ENCODE assay signal across 16 mouse cellular contexts in the genomic region with DNA sequence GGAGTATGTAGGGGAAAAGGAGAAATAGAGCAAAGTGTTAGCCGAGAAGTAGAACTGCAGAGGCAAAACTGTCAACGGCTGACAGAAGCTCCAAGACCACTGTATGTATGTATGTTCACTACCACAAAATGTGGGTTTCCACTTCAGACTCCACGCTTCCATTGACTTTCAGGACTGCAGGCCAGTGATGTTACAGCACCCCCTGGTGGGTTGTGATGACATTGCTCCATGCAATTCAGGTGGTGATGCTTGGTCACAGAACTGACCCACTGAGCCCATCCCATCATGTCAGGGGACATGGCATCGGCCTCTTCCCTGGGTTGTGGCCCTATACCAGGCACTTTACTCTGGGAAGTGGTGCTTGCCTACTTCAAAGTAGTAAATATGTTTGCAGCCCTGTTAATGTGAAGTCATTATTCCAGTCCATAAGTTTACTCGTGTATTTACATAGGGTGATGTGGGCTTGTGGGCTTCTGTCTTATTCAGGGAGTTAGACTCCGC.
DNase-seq lines count a peak whose midpoint lies in the region; ATAC-seq and TF ChIP-seq lines count a peak whose summit lies in the region.
"Had no signal": no experiment of that assay in that cellular context is flagged by ENCODE, and none has a peak within 500 bp of the region (broad histone marks: within the 10 kb centered on the region; RNA-seq: fewer than 3 reads in every experiment).

No protein-coding gene starts in this region.

- 89% methylated on average over 6 of the region's 6 CpGs for WGBS in heart, adult 2 months
- 84% methylated on average over 6 of the region's 6 CpGs for WGBS in heart, embryonic 12.5 days
- 60% methylated on average over 6 of the region's 6 CpGs for WGBS in liver, embryonic 14.5 days (ENCODE audit: insufficient replicate concordance)

- H3K27ac ChIP-seq in heart, adult 2 months = no peak overlapping the region
- no peak overlapping the region for H3K27ac ChIP-seq in heart, embryonic 12.5 days (ENCODE audit: poor library complexity, severe bottlenecking)
- H3K27ac ChIP-seq in left cerebral cortex, adult 2 months = no peak overlapping the region
- H3K27ac ChIP-seq in MEL (ENCODE audit: control insufficient read depth, low read depth, low read length) = no peak overlapping the region
- H3K27ac ChIP-seq in liver, embryonic 14.5 days = no peak overlapping the region
- H3K27ac ChIP-seq: forebrain, embryonic 12.5 days; hindbrain, embryonic 15.5 days; liver, embryonic 13.5 days; macrophage; midbrain, embryonic 13.5 days had no signal

- H3K36me3 ChIP-seq in heart, adult 2 months (ENCODE audit: control insufficient read depth, insufficient read depth, low read length) = no peaks in the 10 kb centered on the region
- H3K36me3 ChIP-seq in heart, embryonic 12.5 days = no peaks in the 10 kb centered on the region
- H3K36me3 ChIP-seq in MEL (ENCODE audit: control insufficient read depth in 1 of 2, insufficient read depth in 2 of 2, low read length in 2 of 2) = no peaks in the 10 kb centered on the region
- no peaks in the 10 kb centered on the region for H3K36me3 ChIP-seq in liver, embryonic 14.5 days (replicated peaks; ENCODE audit: control insufficient read depth, insufficient read depth, low read depth)
- H3K36me3 ChIP-seq: forebrain, embryonic 12.5 days; hindbrain, embryonic 15.5 days; liver, embryonic 13.5 days; midbrain, embryonic 13.5 days had no signal

- H3K4me2 ChIP-seq in heart, embryonic 12.5 days = no peak overlapping the region
- H3K4me2 ChIP-seq in liver, embryonic 14.5 days (ENCODE audit: low read depth) = no peak overlapping the region
- H3K4me2 ChIP-seq: forebrain, embryonic 12.5 days; hindbrain, embryonic 15.5 days; liver, embryonic 13.5 days; midbrain, embryonic 13.5 days had no signal

- no peaks in the 10 kb centered on the region for H3K9me3 ChIP-seq in heart, embryonic 12.5 days (replicated peaks)
- no peaks in the 10 kb centered on the region for H3K9me3 ChIP-seq in MEL (replicated peaks; ENCODE audit: insufficient read depth, low read length)
- no peaks in the 10 kb centered on the region for H3K9me3 ChIP-seq in liver, embryonic 14.5 days (ENCODE audit: control insufficient read depth, low read length)
- H3K9me3 ChIP-seq: forebrain, embryonic 12.5 days; hindbrain, embryonic 15.5 days; liver, embryonic 13.5 days; midbrain, embryonic 13.5 days had no signal

- TF ChIP-seq RAD21 in MEL (IDR thresholded peaks at IDR 0.05; ENCODE audit: low read depth, low read length) = peak; percentile 4

- ATAC-seq in heart, embryonic 12.5 days (ENCODE audit: insufficient number of reproducible peaks, low FRiP score) = no peak
- ATAC-seq in liver, embryonic 14.5 days (ENCODE audit: insufficient read depth) = no peak
- ATAC-seq: midbrain, embryonic 13.5 days had no signal

- no peak for DNase-seq in heart, adult 2 months
- DNase-seq in left cerebral cortex, adult 2 months (ENCODE audit: extremely low spot score in 1 of 2, low spot score in 2 of 2) = no peak
- no peak for DNase-seq in left cerebral cortex, adult 9 months (ENCODE audit: low spot score in 2 of 2)
- no peak for DNase-seq in MEL (ENCODE audit: low read depth, low spot score)
- no peak for DNase-seq in liver, embryonic 14.5 days (ENCODE audit: low read depth in 3 of 3, low spot score in 3 of 3)
- DNase-seq in urinary bladder, adult 18-20 months (ENCODE audit: low spot score in 2 of 2) = no peak
- DNase-seq: cerebellum, adult 9-11 months; heart, postnatal 14 days; kidney, adult 18-20 months; liver, embryonic 13.5 days; thymus, adult 18-20 months had no signal

- H3K4me3 ChIP-seq in heart, adult 2 months = no peak overlapping the region
- no peak overlapping the region for H3K4me3 ChIP-seq in heart, embryonic 12.5 days
- no peak overlapping the region for H3K4me3 ChIP-seq in left cerebral cortex, adult 2 months
- no peak overlapping the region for H3K4me3 ChIP-seq in MEL (ENCODE audit: control insufficient read depth in 1 of 2, insufficient read depth in 1 of 2, low read depth in 2 of 2, low read length in 2 of 2)
- no peak overlapping the region for H3K4me3 ChIP-seq in liver, embryonic 14.5 days (ENCODE audit: insufficient read depth in 1 of 2, low read depth in 2 of 2, low read length in 2 of 2)
- H3K4me3 ChIP-seq: forebrain, embryonic 12.5 days; hindbrain, embryonic 15.5 days; liver, embryonic 13.5 days; midbrain, embryonic 13.5 days had no signal

- H3K79me2 ChIP-seq in heart, adult 2 months (replicated peaks; ENCODE audit: control insufficient read depth, insufficient read depth, low read length) = no peaks in the 10 kb centered on the region
- no peaks in the 10 kb centered on the region for H3K79me2 ChIP-seq in MEL (ENCODE audit: control insufficient read depth, insufficient read depth, low read length, poor library complexity)

- no peak overlapping the region for H3K9ac ChIP-seq in heart, adult 2 months (ENCODE audit: low read depth, low read length)
- no peak overlapping the region for H3K9ac ChIP-seq in heart, embryonic 12.5 days
- no peak overlapping the region for H3K9ac ChIP-seq in MEL (ENCODE audit: control insufficient read depth, low read depth, low read length, poor library complexity, severe bottlenecking)
- H3K9ac ChIP-seq in liver, embryonic 14.5 days (replicated peaks) = no peak overlapping the region
- H3K9ac ChIP-seq: forebrain, embryonic 12.5 days; hindbrain, embryonic 15.5 days; liver, embryonic 13.5 days; midbrain, embryonic 13.5 days had no signal

- no peaks in the 10 kb centered on the region for H3K27me3 ChIP-seq in heart, adult 2 months (ENCODE audit: control insufficient read depth, insufficient read depth, low read length)
- no peaks in the 10 kb centered on the region for H3K27me3 ChIP-seq in heart, embryonic 12.5 days (replicated peaks)
- no peaks in the 10 kb centered on the region for H3K27me3 ChIP-seq in MEL (ENCODE audit: control insufficient read depth in 1 of 2, insufficient read depth in 2 of 2, low read length in 2 of 2)
- H3K27me3 ChIP-seq in liver, embryonic 14.5 days (ENCODE audit: control insufficient read depth, insufficient read depth, low read length) = no peaks in the 10 kb centered on the region
- H3K27me3 ChIP-seq: forebrain, embryonic 12.5 days; hindbrain, embryonic 15.5 days; liver, embryonic 13.5 days; midbrain, embryonic 13.5 days had no signal

- no peak for TF ChIP-seq POLR2A in heart, adult 2 months (IDR thresholded peaks at IDR 0.05; ENCODE audit: insufficient read depth, low read depth, low read length)
- TF ChIP-seq POLR2A in MEL (IDR thresholded peaks at IDR 0.05; ENCODE audit: control insufficient read depth in 1 of 2, insufficient read depth in 1 of 2, low read depth in 1 of 2, low read length in 2 of 2, poor library complexity in 1 of 2) = no peak

- peak; percentile 38 for TF ChIP-seq CTCF in heart, adult 2 months (IDR thresholded peaks at IDR 0.05)
- TF ChIP-seq CTCF in left cerebral cortex, adult 2 months (IDR thresholded peaks at IDR 0.05) = peak; percentile 20; the same call in 1 of the 2 replicates
- TF ChIP-seq CTCF in MEL (IDR thresholded peaks at IDR 0.05 in 2 of 3, conservative IDR thresholded peaks at IDR 0.05 in 1 of 3; ENCODE audit: control insufficient read depth in 1 of 3, insufficient read depth in 1 of 3, low read depth in 2 of 3, low read length in 3 of 3, poor library complexity in 1 of 3, severe bottlenecking in 1 of 3) = peak in 1 of 3 experiments; percentile 18; a peak in 2 of 6 replicates
- TF ChIP-seq CTCF in liver, embryonic 14.5 days (IDR thresholded peaks at IDR 0.05; ENCODE audit: low read depth) = peak; percentile 42

- intact Hi-C loops in heart, adult 2 months (cut with DNase I) = no loop called here
- intact Hi-C loops in left cerebral cortex, adult 2 months (cut with DNase I) = no loop called here

- TF ChIP-seq EP300 in heart, adult 2 months (IDR thresholded peaks at IDR 0.05; ENCODE audit: insufficient read depth, low read depth, low read length) = no peak
- TF ChIP-seq EP300 in MEL (IDR thresholded peaks at IDR 0.05; ENCODE audit: low read depth in 1 of 2, low read length in 2 of 2) = no peak
- no peak for TF ChIP-seq EP300 in liver, embryonic 14.5 days (IDR thresholded peaks at IDR 0.05; ENCODE audit: low read depth)

- no peaks in the 10 kb centered on the region for H3K4me1 ChIP-seq in heart, adult 2 months (ENCODE audit: control insufficient read depth, insufficient read depth, low read length)
- H3K4me1 ChIP-seq in heart, embryonic 12.5 days (replicated peaks) = peaks cover 17% of the 10 kb centered on the region
- H3K4me1 ChIP-seq in MEL (ENCODE audit: control insufficient read depth in 1 of 2, insufficient read depth in 2 of 2, low read length in 2 of 2) = no peaks in the 10 kb centered on the region; a peak in 1 of 4 replicates
- no peaks in the 10 kb centered on the region for H3K4me1 ChIP-seq in liver, embryonic 14.5 days (replicated peaks; ENCODE audit: control insufficient read depth in 2 of 2, insufficient read depth in 2 of 2, low read length in 1 of 2)
- H3K4me1 ChIP-seq: forebrain, embryonic 12.5 days; hindbrain, embryonic 15.5 days; liver, embryonic 13.5 days; midbrain, embryonic 13.5 days had no signal

TF ChIP-seq in MEL, 35 proteins besides CTCF, POLR2A, EP300 and RAD21:
- TF ChIP-seq JUND (IDR thresholded peaks at IDR 0.05; ENCODE audit: low read depth, low read length) (no peak), HCFC1 (IDR thresholded peaks at IDR 0.05; ENCODE audit: low read depth, low read length) (no peak), MEF2A (IDR thresholded peaks at IDR 0.05; ENCODE audit: extremely low read depth, insufficient replicate concordance, low read depth, low read length, poor library complexity, severe bottlenecking) (no peak)
